Mouse (Mus musculus): ENCODE measurements around the gene Cysrt1. TPM values are rescaled to one million over a fixed set of nuclear protein-coding genes. Genes with fewer than 3 reads are reported as not detected.

The Cysrt1 gene
- total RNA-seq, 2 experiments from 2014 or later = not detected

- DNase-seq = no peak
Observed at GRCm38 (mm10) chr2:25234551-25235220, 7.6 kb downstream of the Cysrt1 start.

GRCm38 (mm10) chr2:25234050-25234449 is 8.2 kb downstream of the Cysrt1 start, which contains the start of gene Slc34a3:
Gene Slc34a3 (minus strand): TSS chr2:25234364.
- DNase-seq = no peak

GRCm38 (mm10) chr2:25233421-25233820 is 8.8 kb downstream of the Cysrt1 start:
- no peak for DNase-seq

GRCm38 (mm10) chr2:25231038-25231437 is 11.2 kb downstream of the Cysrt1 start:
- DNase-seq = no peak

- no peak for DNase-seq
Observed at GRCm38 (mm10) chr2:25230581-25230980, 11.7 kb downstream of the Cysrt1 start.

- no peak for DNase-seq
Observed at GRCm38 (mm10) chr2:25229582-25229981, 12.7 kb downstream of the Cysrt1 start.

- DNase-seq = no peak
Observed at GRCm38 (mm10) chr2:25228995-25229530, 13.2 kb downstream of the Cysrt1 start.

GRCm38 (mm10) chr2:25228431-25228889 is 13.8 kb downstream of the Cysrt1 start:
- peak; percentile 89 for DNase-seq

- DNase-seq = no peak
Observed at GRCm38 (mm10) chr2:25227406-25227805, 14.8 kb downstream of the Cysrt1 start.

- no peak for DNase-seq
Observed at GRCm38 (mm10) chr2:25226864-25227263, 15.4 kb downstream of the Cysrt1 start.

- DNase-seq = no peak
Observed at GRCm38 (mm10) chr2:25225811-25226379, 16.4 kb downstream of the Cysrt1 start.

GRCm38 (mm10) chr2:25224766-25225752 is 17.2 kb downstream of the Cysrt1 start:
- DNase-seq = peak; percentile 98

GRCm38 (mm10) chr2:25224492-25224765 is 17.8 kb downstream of the Cysrt1 start, which contains the start of gene Tubb4b:
Gene Tubb4b (minus strand): TSS chr2:25224702.
- no peak for DNase-seq

- peak; percentile 88 for DNase-seq
Observed at GRCm38 (mm10) chr2:25223681-25224491, 18.4 kb downstream of the Cysrt1 start.

GRCm38 (mm10) chr2:25221331-25221772 is 20.9 kb downstream of the Cysrt1 start:
- no peak for DNase-seq

GRCm38 (mm10) chr2:25218445-25218844 is 23.8 kb downstream of the Cysrt1 start, which contains the start of gene Fam166a:
Gene Fam166a (plus strand): TSS chr2:25218745.
- no peak for DNase-seq

GRCm38 (mm10) chr2:25217666-25218065 is 24.6 kb downstream of the Cysrt1 start:
- DNase-seq = no peak

GRCm38 (mm10) chr2:25214444-25214843 is 27.8 kb downstream of the Cysrt1 start, which contains the start of gene Stpg3:
Gene Stpg3 (minus strand): TSS chr2:25214637.
- DNase-seq = no peak

- no peak for DNase-seq
Observed at GRCm38 (mm10) chr2:25213266-25213865, 28.9 kb downstream of the Cysrt1 start.

- DNase-seq = peak; percentile 94
Observed at GRCm38 (mm10) chr2:25211121-25211670, 31.1 kb downstream of the Cysrt1 start, which contains the start of gene Nelfb. Gene Nelfb (minus strand): TSS chr2:25211489.

GRCm38 (mm10) chr2:25210686-25211085 is 31.6 kb downstream of the Cysrt1 start:
- DNase-seq = no peak

Measured in heart, postnatal 4 days (tissue).